Mouse (Mus musculus) small intestine, adult 2 months (tissue): ENCODE results near the gene Kyat3.
"Not testable (repeated sequence)": the region's sequence is repeated elsewhere in the genome, so short reads cannot be mapped to it uniquely, and the experiment has no call there.

Experiments
- CTCF ChIP-seq: fragments of 200-500 bp; IDR thresholded peaks from 2 replicates; pipeline ENCODE4 v1.5.1; 2012; ENCODE audit warnings: low read depth, mild to moderate bottlenecking, control low read depth, inconsistent platforms, low read length, moderate library complexity, mixed read lengths; ENCODE audit not compliant: insufficient replicate concordance, insufficient read length; ENCODE audit errors: extremely low read depth
- POLR2A ChIP-seq: fragments of 200-500 bp; IDR thresholded peaks from 2 replicates; pipeline ENCODE4 v1.6.1; 2012; ENCODE audit warnings: low read depth, mild to moderate bottlenecking, control low read depth, inconsistent platforms, low read length, moderate library complexity

DNA sequence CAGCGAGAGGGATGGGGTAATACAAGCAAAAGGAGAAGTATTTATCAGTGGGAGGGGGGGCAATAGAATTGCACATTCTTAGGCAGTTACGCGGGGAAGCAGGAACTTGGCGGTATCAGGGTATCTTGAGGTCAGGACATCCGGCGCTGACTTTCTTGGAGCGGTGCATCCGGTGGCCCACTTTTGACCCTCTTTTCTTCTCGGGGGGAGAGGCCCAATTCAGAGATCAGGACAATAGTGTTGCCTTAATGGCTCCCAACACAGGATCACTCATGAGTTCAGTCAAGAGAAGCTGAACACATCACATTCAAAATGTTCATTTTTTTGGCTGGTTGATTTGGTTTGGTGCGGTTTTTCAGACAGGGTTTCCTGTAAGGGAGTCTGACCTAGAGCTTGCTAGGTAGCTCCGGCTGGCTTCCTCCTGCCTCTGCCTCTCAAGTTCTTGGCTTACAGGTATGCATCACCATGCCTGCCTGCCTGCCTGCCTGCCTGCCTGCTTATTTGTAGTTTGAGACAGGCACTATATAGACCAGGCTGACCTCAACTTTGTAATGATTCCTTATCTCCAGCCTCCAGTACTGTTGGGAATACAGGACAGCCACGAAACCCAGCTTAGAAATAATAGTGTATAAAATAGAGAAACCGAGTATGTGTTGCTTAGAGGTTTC, 7.5 kb downstream of the Kyat3 start:
- TF ChIP-seq CTCF: 0 out of 2 replicates have a peak, but pooled peaks have one; percentile 16
- not testable (repeated sequence) for TF ChIP-seq POLR2A
